Mouse (Mus musculus): Measurements from ENCODE around the gene Aars. TPM values are rescaled to one million over a fixed set of nuclear protein-coding genes. Genes with fewer than 3 reads are reported as not detected.
A peak's percentile ranks its signal among the peaks of the same experiment; 100 is the strongest.

The Aars gene
- polyA plus RNA-seq, 2 experiments: 30.2 to 46.7 TPM

DNA sequence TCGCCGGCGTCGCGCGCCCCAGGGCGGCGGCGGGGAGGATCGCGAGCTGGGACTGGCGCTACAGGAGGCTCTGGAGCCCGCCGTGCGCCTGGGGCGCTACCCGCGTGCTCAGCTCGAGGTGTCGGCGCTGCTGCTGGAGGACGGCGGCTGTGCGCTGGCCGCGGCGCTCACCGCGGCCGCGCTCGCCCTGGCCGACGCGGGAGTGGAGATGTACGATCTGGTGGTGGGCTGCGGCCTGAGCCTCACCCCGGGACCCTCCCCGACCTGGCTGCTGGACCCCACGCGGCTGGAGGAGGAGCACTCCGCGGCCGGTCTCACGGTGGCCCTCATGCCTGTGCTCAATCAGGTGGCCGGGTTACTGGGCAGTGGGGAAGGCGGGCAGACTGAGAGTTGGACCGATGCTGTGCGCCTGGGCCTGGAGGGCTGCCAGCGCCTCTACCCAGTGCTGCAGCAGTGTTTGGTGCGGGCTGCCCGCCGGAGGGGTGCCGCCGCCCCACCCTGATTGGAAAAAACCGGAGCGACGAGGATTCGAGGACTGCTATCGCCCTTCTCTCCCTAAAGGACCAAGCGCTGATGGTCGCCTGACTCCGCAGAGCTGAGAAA, 23.8 kb downstream of the Aars start:
- DNase-seq (ENCODE audit: low read depth in 3 of 3, low spot score in 3 of 3) (no peak), ATAC-seq (ENCODE audit: insufficient read depth) (peak; percentile 64)
- H3K9ac ChIP-seq (replicated peaks): peak overlapping the region; percentile 91
- peak overlapping the region; percentile 100 for H3K4me2 ChIP-seq (ENCODE audit: low read depth)
- peaks cover 19 to 25% of the 10 kb centered on the region in 2 experiments for H3K4me1 ChIP-seq (replicated peaks; ENCODE audit: control insufficient read depth in 2 of 2, insufficient read depth in 2 of 2, low read length in 1 of 2)
- no peaks in the 10 kb centered on the region for H3K9me3 ChIP-seq (ENCODE audit: control insufficient read depth, low read length)
- WGBS (ENCODE audit: insufficient replicate concordance): under 1% methylated on average over 50 of the region's 63 CpGs
- peak overlapping the region; percentile 59 for H3K27ac ChIP-seq
- TF ChIP-seq EP300 (IDR thresholded peaks at IDR 0.05; ENCODE audit: low read depth) (no peak), CTCF (IDR thresholded peaks at IDR 0.05; ENCODE audit: low read depth) (no peak)
- peak overlapping the region; percentile 78 to 98 for H3K4me3 ChIP-seq (ENCODE audit: insufficient read depth in 1 of 2, low read depth in 2 of 2, low read length in 2 of 2)
- H3K27me3 ChIP-seq (ENCODE audit: control insufficient read depth, insufficient read depth, low read length): no peaks in the 10 kb centered on the region
- peaks cover 45% of the 10 kb centered on the region for H3K36me3 ChIP-seq (replicated peaks; ENCODE audit: control insufficient read depth, insufficient read depth, low read depth)

- Histone ChIP-seq H3K4me2 (ENCODE audit: low read depth) (no peak overlapping the region), H3K9ac (replicated peaks) (no peak overlapping the region), H3K9me3 (ENCODE audit: control insufficient read depth, low read length) (no peaks in the 10 kb centered on the region), H3K4me3 (ENCODE audit: insufficient read depth in 1 of 2, low read depth in 2 of 2, low read length in 2 of 2) (no peak overlapping the region), H3K36me3 (replicated peaks; ENCODE audit: control insufficient read depth, insufficient read depth, low read depth) (peaks cover 22% of the 10 kb centered on the region), H3K27me3 (ENCODE audit: control insufficient read depth, insufficient read depth, low read length) (no peaks in the 10 kb centered on the region), H3K4me1 (replicated peaks; ENCODE audit: control insufficient read depth in 2 of 2, insufficient read depth in 2 of 2, low read length in 1 of 2) (peaks cover 22 to 29% of the 10 kb centered on the region in 2 experiments), H3K27ac (no peak overlapping the region)
- no peak for TF ChIP-seq CTCF (IDR thresholded peaks at IDR 0.05; ENCODE audit: low read depth)
- no peak for TF ChIP-seq EP300 (IDR thresholded peaks at IDR 0.05; ENCODE audit: low read depth)
- DNase-seq (ENCODE audit: low read depth in 3 of 3, low spot score in 3 of 3): no peak
- ATAC-seq (ENCODE audit: insufficient read depth): no peak
- WGBS (ENCODE audit: insufficient replicate concordance): 44% methylated on average over 2 of the region's 2 CpGs
Observed at GRCm38 (mm10) chr8:111058946-111059572, 26.1 kb downstream of the Aars start.

GRCm38 (mm10) chr8:111061688-111062071, 28.7 kb downstream of the Aars start:
- H3K9me3 ChIP-seq (ENCODE audit: control insufficient read depth, low read length): no peaks in the 10 kb centered on the region
- peak overlapping the region; percentile 72 to 85 for H3K4me3 ChIP-seq (ENCODE audit: insufficient read depth in 1 of 2, low read depth in 2 of 2, low read length in 2 of 2)
- no peak for TF ChIP-seq EP300 (IDR thresholded peaks at IDR 0.05; ENCODE audit: low read depth)
- no peak for TF ChIP-seq CTCF (IDR thresholded peaks at IDR 0.05; ENCODE audit: low read depth)
- peak overlapping the region; percentile 66 for H3K9ac ChIP-seq (replicated peaks)
- peak overlapping the region; percentile 93 for H3K4me2 ChIP-seq (ENCODE audit: low read depth)
- WGBS (ENCODE audit: insufficient replicate concordance): 1% methylated on average over 14 of the region's 14 CpGs
- H3K27me3 ChIP-seq (ENCODE audit: control insufficient read depth, insufficient read depth, low read length): no peaks in the 10 kb centered on the region; the same call in 1 of the 2 replicates
- H3K4me1 ChIP-seq (replicated peaks; ENCODE audit: control insufficient read depth in 2 of 2, insufficient read depth in 2 of 2, low read length in 1 of 2): peaks cover 22% of the 10 kb centered on the region in 2 experiments
- H3K27ac ChIP-seq: no peak overlapping the region
- ATAC-seq (ENCODE audit: insufficient read depth) (no peak), DNase-seq (ENCODE audit: low read depth in 3 of 3, low spot score in 3 of 3) (no peak)
- peaks cover 4% of the 10 kb centered on the region; the same call in 1 of the 2 replicates for H3K36me3 ChIP-seq (replicated peaks; ENCODE audit: control insufficient read depth, insufficient read depth, low read depth)

GRCm38 (mm10) chr8:111062072-111062757, 29.3 kb downstream of the Aars start:
- under 1% methylated on average over 27 of the region's 27 CpGs for WGBS (ENCODE audit: insufficient replicate concordance)
- H3K27ac ChIP-seq: no peak overlapping the region

GRCm38 (mm10) chr8:111062893-111063292, 29.9 kb downstream of the Aars start:
- Histone ChIP-seq H3K9ac (replicated peaks) (no peak overlapping the region), H3K9me3 (ENCODE audit: control insufficient read depth, low read length) (no peaks in the 10 kb centered on the region), H3K4me1 (replicated peaks; ENCODE audit: control insufficient read depth in 2 of 2, insufficient read depth in 2 of 2, low read length in 1 of 2) (peaks cover 14 to 16% of the 10 kb centered on the region in 2 experiments), H3K4me2 (ENCODE audit: low read depth) (peak overlapping the region; percentile 93), H3K27ac (no peak overlapping the region), H3K4me3 (ENCODE audit: insufficient read depth in 1 of 2, low read depth in 2 of 2, low read length in 2 of 2) (no peak overlapping the region), H3K27me3 (ENCODE audit: control insufficient read depth, insufficient read depth, low read length) (no peaks in the 10 kb centered on the region; the same call in 1 of the 2 replicates), H3K36me3 (replicated peaks; ENCODE audit: control insufficient read depth, insufficient read depth, low read depth) (no peaks in the 10 kb centered on the region)
- ATAC-seq (ENCODE audit: insufficient read depth) (no peak), DNase-seq (ENCODE audit: low read depth in 3 of 3, low spot score in 3 of 3) (no peak)
- no peak for TF ChIP-seq CTCF (IDR thresholded peaks at IDR 0.05; ENCODE audit: low read depth)
- no peak for TF ChIP-seq EP300 (IDR thresholded peaks at IDR 0.05; ENCODE audit: low read depth)
- WGBS (ENCODE audit: insufficient replicate concordance): 48% methylated on average over 2 of the region's 2 CpGs

More at GRCm38 (mm10) chr8:111062072-111062757, 29.3 kb downstream of the Aars start:
- peak overlapping the region; percentile 72 to 85 for H3K4me3 ChIP-seq (ENCODE audit: insufficient read depth in 1 of 2, low read depth in 2 of 2, low read length in 2 of 2)
- H3K4me2 ChIP-seq (ENCODE audit: low read depth): peak overlapping the region; percentile 93
- H3K9ac ChIP-seq (replicated peaks): peak overlapping the region; percentile 66
- ATAC-seq (ENCODE audit: insufficient read depth) (peak; percentile 89), DNase-seq (ENCODE audit: low read depth in 3 of 3, low spot score in 3 of 3) (peak; percentile 50 to 62 (median 58))
- H3K36me3 ChIP-seq (replicated peaks; ENCODE audit: control insufficient read depth, insufficient read depth, low read depth): peaks cover 4% of the 10 kb centered on the region; the same call in 1 of the 2 replicates
- no peaks in the 10 kb centered on the region for H3K9me3 ChIP-seq (ENCODE audit: control insufficient read depth, low read length)
- TF ChIP-seq CTCF (IDR thresholded peaks at IDR 0.05; ENCODE audit: low read depth) (no peak), EP300 (IDR thresholded peaks at IDR 0.05; ENCODE audit: low read depth) (no peak)
- H3K4me1 ChIP-seq (replicated peaks; ENCODE audit: control insufficient read depth in 2 of 2, insufficient read depth in 2 of 2, low read length in 1 of 2): peaks cover 20 to 21% of the 10 kb centered on the region in 2 experiments
- no peaks in the 10 kb centered on the region; the same call in 1 of the 2 replicates for H3K27me3 ChIP-seq (ENCODE audit: control insufficient read depth, insufficient read depth, low read length)

Measured in liver, embryonic 14.5 days (tissue).